Mouse (Mus musculus) liver, embryonic 13.5 days (tissue): Measurements from ENCODE around the gene Cdkn1c. TPM values are rescaled to one million over a fixed set of nuclear protein-coding genes. Genes with fewer than 3 reads are reported as not detected.
A peak's percentile ranks its signal among the peaks of the same experiment; 100 is the strongest.

Experiments
- ATAC-seq: fragments of 200-750 bp; cut with Nextera tagmentation; 2 replicates; pipeline ENCODE4 v1.8.0; 2017; ENCODE audit warnings: low read depth, mild to moderate bottlenecking, moderate number of reproducible peaks, moderate library complexity
- DNase-seq: peaks from one replicate; pipeline ENCODE4 v3.0.0; 2022
- H3K27ac ChIP-seq: fragments of 300-500 bp; sonication (generic); 2 replicates; pipeline ENCODE4 v1.5.1; 2015; ENCODE audit warnings: moderate library complexity, mild to moderate bottlenecking, inconsistent platforms
- H3K27me3 ChIP-seq: fragments of 300-500 bp; sonication (generic); 2 replicates; pipeline ENCODE4 v1.6.1; 2015; ENCODE audit warnings: mild to moderate bottlenecking, inconsistent platforms
- H3K36me3 ChIP-seq: fragments of 300-500 bp; sonication (generic); 2 replicates; pipeline ENCODE4 v1.6.1; 2015; ENCODE audit warnings: mild to moderate bottlenecking, inconsistent platforms
- H3K4me1 ChIP-seq: fragments of 300-500 bp; sonication (generic); replicated peaks from 2 replicates; pipeline ENCODE4 v1.6.1; 2015; ENCODE audit warnings: inconsistent platforms
- H3K4me2 ChIP-seq: fragments of 300-500 bp; sonication (generic); 2 replicates; pipeline ENCODE4 v1.6.1; 2015; ENCODE audit warnings: inconsistent platforms, mild to moderate bottlenecking, moderate library complexity
- H3K4me3 ChIP-seq: fragments of 300-500 bp; sonication (generic); replicated peaks from 2 replicates; pipeline ENCODE4 v1.5.1; 2015; ENCODE audit warnings: mild to moderate bottlenecking, inconsistent platforms
- H3K9ac ChIP-seq: fragments of 300-500 bp; sonication (generic); 2 replicates; pipeline ENCODE4 v1.6.1; 2015; ENCODE audit warnings: mild to moderate bottlenecking, inconsistent platforms
- H3K9me3 ChIP-seq: fragments of 300-500 bp; sonication (generic); replicated peaks from 2 replicates; pipeline ENCODE4 v1.6.1; 2016; ENCODE audit warnings: inconsistent platforms
- WGBS: fragments of 180-500 bp; shearing (Covaris S2); methylation state at CpG from one replicate; pipeline ENCODE4 v1.1.7; 2015; ENCODE audit not compliant: insufficient replicate concordance; 5-methylcytosine and 5-hydroxymethylcytosine counted together
- polyA plus RNA-seq: library from polyadenylated mRNA; unstranded; fragments of >200 nt; fragmentation: Nextera tagmentation; extraction: Ambion mirVana; gene quantifications from 2 replicates; pipeline ENCODE4 v1.2.1, GENCODE M21; 2015

The Cdkn1c gene
- polyA plus RNA-seq, 1 experiment from 2014 or later: 178 TPM

GRCm38 (mm10) chr7:143469946-143470345, 9.1 kb upstream of the Cdkn1c start:
- peaks cover 11% of the 10 kb centered on the region for H3K4me1 ChIP-seq
- DNase-seq: no peak
- no peak overlapping the region for H3K9ac ChIP-seq
- no peak for ATAC-seq
- no peaks in the 10 kb centered on the region for H3K36me3 ChIP-seq
- no peak overlapping the region for H3K27ac ChIP-seq
- 17% methylated on average over 8 of the region's 8 CpGs for WGBS
- H3K9me3 ChIP-seq: no peaks in the 10 kb centered on the region
- no peak overlapping the region for H3K4me2 ChIP-seq
- no peak overlapping the region for H3K4me3 ChIP-seq
- peaks cover 34% of the 10 kb centered on the region for H3K27me3 ChIP-seq

GRCm38 (mm10) chr7:143467714-143468113, 6.9 kb upstream of the Cdkn1c start:
- Histone ChIP-seq H3K4me1 (peaks cover 26% of the 10 kb centered on the region), H3K27ac (no peak overlapping the region), H3K9ac (no peak overlapping the region), H3K36me3 (no peaks in the 10 kb centered on the region), H3K9me3 (0 out of 2 replicates have a peak, but pooled peaks cover 4% of the 10 kb centered on the region), H3K4me3 (no peak overlapping the region), H3K27me3 (peaks cover 56% of the 10 kb centered on the region), H3K4me2 (no peak overlapping the region)
- ATAC-seq (no peak), DNase-seq (no peak)
- WGBS: 11% methylated on average over 6 of the region's 6 CpGs

- 21% methylated on average over 14 of the region's 14 CpGs for WGBS
- no peak overlapping the region for H3K27ac ChIP-seq
- peak; percentile 50 for DNase-seq
Observed at GRCm38 (mm10) chr7:143466099-143466677, 5.3 kb upstream of the Cdkn1c start.

GRCm38 (mm10) chr7:143464811-143465560, 4.1 kb upstream of the Cdkn1c start:
- Histone ChIP-seq H3K36me3 (peaks cover 5% of the 10 kb centered on the region; the same call in 1 of the 2 replicates), H3K4me3 (peak overlapping the region; percentile 46), H3K4me2 (peak overlapping the region; percentile 70), H3K27me3 (peaks cover 82% of the 10 kb centered on the region), H3K4me1 (peaks cover 43% of the 10 kb centered on the region), H3K27ac (no peak overlapping the region), H3K9ac (peak overlapping the region; percentile 51), H3K9me3 (peaks cover 19% of the 10 kb centered on the region)
- ATAC-seq (no peak), DNase-seq (peak; percentile 45)
- 16% methylated on average over 50 of the region's 56 CpGs for WGBS

More at GRCm38 (mm10) chr7:143466099-143466677, 5.3 kb upstream of the Cdkn1c start:
- peaks cover 7% of the 10 kb centered on the region; the same call in 1 of the 2 replicates for H3K9me3 ChIP-seq
- H3K4me1 ChIP-seq: peaks cover 33% of the 10 kb centered on the region
- no peak overlapping the region for H3K9ac ChIP-seq
- no peaks in the 10 kb centered on the region for H3K36me3 ChIP-seq
- ATAC-seq: no peak
- H3K27me3 ChIP-seq: peaks cover 70% of the 10 kb centered on the region
- no peak overlapping the region for H3K4me3 ChIP-seq
- H3K4me2 ChIP-seq: no peak overlapping the region

- H3K27ac ChIP-seq: no peak overlapping the region
- ATAC-seq (no peak), DNase-seq (peak; percentile 53)
- H3K4me3 ChIP-seq: no peak overlapping the region
- peaks cover 38% of the 10 kb centered on the region for H3K4me1 ChIP-seq
- H3K9me3 ChIP-seq: peaks cover 29% of the 10 kb centered on the region
- H3K36me3 ChIP-seq: peaks cover 5% of the 10 kb centered on the region; the same call in 1 of the 2 replicates
- 0 out of 2 replicates have a peak overlapping the region, but pooled peaks have one; percentile 51 for H3K9ac ChIP-seq
- no peak overlapping the region for H3K4me2 ChIP-seq
- WGBS: 28% methylated on average over 11 of the region's 11 CpGs
- H3K27me3 ChIP-seq: peaks cover 90% of the 10 kb centered on the region
Observed at GRCm38 (mm10) chr7:143463865-143464415, 3.1 kb upstream of the Cdkn1c start.

GRCm38 (mm10) chr7:143462516-143462915, 1.7 kb upstream of the Cdkn1c start:
- peaks cover 33% of the 10 kb centered on the region for H3K9me3 ChIP-seq
- H3K4me2 ChIP-seq: no peak overlapping the region
- H3K4me1 ChIP-seq: peaks cover 38% of the 10 kb centered on the region
- WGBS: 67% methylated on average over 5 of the region's 5 CpGs
- DNase-seq (no peak), ATAC-seq (no peak)
- peaks cover 5% of the 10 kb centered on the region; the same call in 1 of the 2 replicates for H3K36me3 ChIP-seq
- H3K27me3 ChIP-seq: peaks cover 90% of the 10 kb centered on the region
- H3K4me3 ChIP-seq: no peak overlapping the region
- H3K27ac ChIP-seq: no peak overlapping the region
- H3K9ac ChIP-seq: no peak overlapping the region

- no peak overlapping the region for H3K27ac ChIP-seq
- no peak overlapping the region for H3K4me3 ChIP-seq
- H3K4me2 ChIP-seq: peak overlapping the region; percentile 64; the same call in 1 of the 2 replicates
- peaks cover 33% of the 10 kb centered on the region for H3K9me3 ChIP-seq
- peaks cover 96% of the 10 kb centered on the region for H3K27me3 ChIP-seq
- no peak overlapping the region for H3K9ac ChIP-seq
- H3K36me3 ChIP-seq: peaks cover 5% of the 10 kb centered on the region; the same call in 1 of the 2 replicates
- ATAC-seq (no peak), DNase-seq (no peak)
- 45% methylated on average over 11 of the region's 11 CpGs for WGBS
- H3K4me1 ChIP-seq: peaks cover 38% of the 10 kb centered on the region
Observed at GRCm38 (mm10) chr7:143461920-143462319, 1.1 kb upstream of the Cdkn1c start.

GRCm38 (mm10) chr7:143461294-143461870, 532 bp upstream of the Cdkn1c start:
- H3K4me3 ChIP-seq: peak overlapping the region; percentile 54
- H3K4me2 ChIP-seq: peak overlapping the region; percentile 64
- DNase-seq (no peak), ATAC-seq (peak; percentile 25)
- peaks cover 5% of the 10 kb centered on the region; the same call in 1 of the 2 replicates for H3K36me3 ChIP-seq
- WGBS: 26% methylated on average over 27 of the region's 32 CpGs
- H3K9me3 ChIP-seq: peaks cover 33% of the 10 kb centered on the region
- no peak overlapping the region for H3K27ac ChIP-seq
- peak overlapping the region; percentile 22; the same call in 1 of the 2 replicates for H3K9ac ChIP-seq
- peaks cover 97% of the 10 kb centered on the region for H3K27me3 ChIP-seq
- H3K4me1 ChIP-seq: peaks cover 41% of the 10 kb centered on the region

- ATAC-seq (no peak), DNase-seq (no peak)
- Histone ChIP-seq H3K4me2 (peak overlapping the region; percentile 64), H3K9ac (peak overlapping the region; percentile 58), H3K27ac (no peak overlapping the region; the same call in 1 of the 2 replicates), H3K27me3 (peaks cover 90% of the 10 kb centered on the region), H3K36me3 (peaks cover 5% of the 10 kb centered on the region; the same call in 1 of the 2 replicates), H3K4me1 (peaks cover 39% of the 10 kb centered on the region), H3K4me3 (peak overlapping the region; percentile 54), H3K9me3 (peaks cover 33% of the 10 kb centered on the region)
- WGBS: 34% methylated on average over 60 of the region's 60 CpGs
Observed at GRCm38 (mm10) chr7:143460217-143460834, 524 bp downstream of the Cdkn1c start.

- H3K9ac ChIP-seq: peak overlapping the region; percentile 58
- no peak for ATAC-seq
- H3K4me2 ChIP-seq: peak overlapping the region; percentile 64
- H3K27me3 ChIP-seq: peaks cover 82% of the 10 kb centered on the region
- H3K9me3 ChIP-seq: peaks cover 33% of the 10 kb centered on the region
- DNase-seq: no peak
- peak overlapping the region; percentile 32; the same call in 1 of the 2 replicates for H3K27ac ChIP-seq
- peaks cover 32% of the 10 kb centered on the region for H3K4me1 ChIP-seq
- H3K36me3 ChIP-seq: peaks cover 5% of the 10 kb centered on the region; the same call in 1 of the 2 replicates
- WGBS: 25% methylated on average over 100 of the region's 100 CpGs
- peak overlapping the region; percentile 54 for H3K4me3 ChIP-seq
Observed at GRCm38 (mm10) chr7:143459332-143460211, 1.3 kb downstream of the Cdkn1c start.
